Mouse (Mus musculus): ENCODE measurements around the gene Plod1. TPM values are rescaled to one million over a fixed set of nuclear protein-coding genes. Genes with fewer than 3 reads are reported as not detected.

Gene Plod1
- 41.6 and 45.5 TPM in 2 replicates for polyA plus RNA-seq (2015; fragmentation: Nextera tagmentation; extraction: Ambion mirVana)

DNA sequence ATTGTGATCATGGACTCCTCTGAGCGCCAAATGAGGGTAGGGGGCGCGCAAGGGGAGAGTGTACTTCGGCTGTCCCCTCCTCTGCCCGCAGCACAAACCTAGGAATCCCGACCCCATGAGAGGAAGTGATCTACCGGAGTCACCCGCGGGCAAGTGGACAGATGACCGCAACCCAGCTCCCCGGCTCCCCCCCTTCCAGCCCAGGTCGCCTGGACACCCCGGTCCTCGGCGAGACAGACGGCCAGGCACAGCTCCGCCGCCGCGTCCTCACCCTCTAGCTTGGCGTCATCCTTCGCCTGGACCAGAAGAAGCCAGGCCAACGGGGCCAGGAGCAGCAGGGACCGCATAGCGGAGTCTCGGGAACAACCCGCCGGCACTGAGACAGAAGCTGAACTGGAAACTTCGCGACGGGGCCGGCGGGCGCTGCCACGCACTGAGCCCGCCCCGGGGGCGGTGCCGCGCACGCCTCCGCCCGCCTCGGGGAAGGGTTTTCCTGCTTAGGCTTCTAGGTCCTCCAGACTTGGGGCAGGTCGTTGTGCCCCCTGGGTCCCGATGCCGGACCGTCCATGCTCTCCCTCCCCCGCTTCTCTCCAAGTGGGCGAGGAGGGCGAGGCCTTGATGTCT lies at the start of gene Plod1:
Plod1 (minus strand) TSS at position 437 of the 624 bp plus-strand sequence.

DNA sequence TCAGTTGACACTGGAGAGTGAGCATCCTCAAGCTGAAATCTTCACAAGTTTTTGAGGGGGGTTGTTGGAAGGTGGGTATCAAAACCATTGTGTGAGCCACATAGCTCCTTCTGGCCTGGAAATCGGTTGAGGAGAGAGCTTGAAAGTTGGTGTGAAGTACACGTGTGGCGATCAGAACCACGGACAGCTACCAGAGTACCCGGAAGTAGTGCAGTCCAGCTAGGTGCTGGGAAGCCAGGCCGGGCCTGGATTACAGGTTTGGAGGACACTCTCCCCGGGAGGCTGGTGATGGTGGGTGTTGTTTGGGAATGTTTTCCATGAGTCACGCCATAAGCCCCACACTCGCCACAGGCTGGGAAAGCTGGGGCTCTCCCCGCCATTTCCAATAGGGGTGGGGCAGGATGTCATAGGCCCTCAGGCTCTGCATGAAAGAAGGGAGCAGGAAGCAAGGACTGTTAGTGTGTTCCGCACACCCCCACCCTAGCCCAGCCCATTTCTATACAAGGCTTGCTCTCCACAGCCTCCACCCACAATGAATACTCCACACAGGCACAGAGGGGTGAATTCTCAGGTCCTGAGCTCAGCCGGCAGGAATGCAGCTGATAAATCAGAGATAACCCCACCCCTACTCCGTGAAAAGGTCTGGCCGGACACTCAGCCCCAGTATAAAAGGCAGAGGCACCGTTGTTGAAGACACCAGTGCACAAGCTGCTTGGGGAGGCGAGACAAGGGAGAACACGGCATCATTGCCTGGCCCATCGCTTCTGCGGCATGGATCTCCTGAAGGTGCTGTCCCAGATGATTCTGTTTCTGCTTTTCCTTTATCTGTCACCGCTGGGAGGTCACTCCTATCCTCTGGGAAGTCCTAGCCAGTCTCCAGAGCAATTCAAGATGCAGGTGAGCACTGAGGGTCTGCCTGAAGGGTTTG lies 48.9 kb upstream of the Plod1 start, which contains the start of gene Nppb:
Nppb (plus strand) TSS at position 584 of the 928 bp plus-strand sequence.

DNA sequence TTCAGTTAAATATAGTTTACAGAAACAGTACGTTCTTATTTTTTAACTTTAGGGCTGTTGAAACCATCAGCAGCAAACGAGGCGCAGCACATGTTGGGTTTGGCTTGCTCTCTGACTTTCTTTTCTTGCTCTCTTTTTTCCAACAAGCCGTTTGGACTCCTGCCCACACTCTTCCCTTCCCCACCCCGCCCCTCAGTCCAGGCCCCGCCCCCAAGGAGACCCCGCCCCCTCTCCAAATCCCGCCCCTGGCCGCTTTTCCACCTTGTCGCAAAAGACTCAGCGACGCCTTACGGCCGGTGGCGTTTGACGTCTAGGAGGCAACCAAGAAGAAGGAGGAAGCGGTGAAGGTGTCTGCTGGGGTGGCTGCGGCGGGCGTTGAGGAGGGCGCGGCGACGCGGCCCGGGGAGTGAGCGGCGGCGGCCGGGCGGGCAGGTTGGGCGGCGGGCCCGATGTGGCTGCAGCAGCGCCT lies 4.0 kb upstream of the Plod1 start, which contains the start of gene 2510039O18Rik:
2510039O18Rik (plus strand) TSS at position 320 of the 469 bp plus-strand sequence.

GRCm38 (mm10) chr4:147904313-147905089 lies 32.1 kb downstream of the Plod1 start, which contains the start of gene Mfn2:
TSS of gene Mfn2 (minus strand) at chr4:147904704.

DNA sequence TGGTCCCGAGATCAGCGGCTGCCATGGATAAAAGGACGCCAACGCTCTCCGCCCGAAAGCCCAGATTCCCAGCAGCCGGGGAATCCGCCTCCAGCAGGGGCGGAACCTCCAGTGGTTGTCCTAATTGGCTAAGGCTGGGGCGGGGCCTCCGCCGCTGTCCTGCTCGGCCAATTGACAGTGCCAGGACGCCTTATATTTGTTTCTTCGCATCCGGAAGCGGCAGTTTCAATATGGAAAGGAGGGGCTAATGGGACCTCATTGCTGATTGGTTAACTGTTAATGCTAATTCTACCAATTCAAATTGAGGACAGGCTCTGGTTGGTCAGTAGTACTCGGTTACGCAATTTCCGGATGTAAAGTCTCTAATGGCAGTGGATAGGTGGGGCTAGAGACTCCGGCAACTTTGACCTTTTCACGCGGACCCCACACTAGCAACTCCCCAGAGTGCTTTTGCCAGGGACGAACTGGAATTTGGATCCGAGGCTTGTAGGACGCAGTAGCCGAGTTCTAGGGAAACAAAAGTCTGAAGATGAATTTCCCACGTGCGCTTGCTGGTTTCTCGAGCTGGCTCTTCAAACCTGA lies 68.0 kb downstream of the Plod1 start, which contains the start of the genes Miip and Fv1:
Miip (minus strand) TSS at position 367 of the 582 bp plus-strand sequence.
Fv1 (plus strand) TSS at position 530 of the 582 bp plus-strand sequence.

Other genes starting within 250 kb of the Plod1 start
- not detected in 2 replicates for gene Zfp534, start 234.2 kb downstream of the Plod1 start, polyA plus RNA-seq (2015; fragmentation: Nextera tagmentation; extraction: Ambion mirVana)
- 3.8 and 4.1 TPM in 2 replicates for gene Zfp984, start 127.0 kb downstream of the Plod1 start, polyA plus RNA-seq (2015; fragmentation: Nextera tagmentation; extraction: Ambion mirVana)
- 3.1 and 3.8 TPM in 2 replicates for gene Zfp933, start 88.4 kb downstream of the Plod1 start, polyA plus RNA-seq (2015; fragmentation: Nextera tagmentation; extraction: Ambion mirVana)
- gene Miip, start 68.0 kb downstream of the Plod1 start, polyA plus RNA-seq (2015; fragmentation: Nextera tagmentation; extraction: Ambion mirVana), result 11.6 and 14.5 TPM in 2 replicates
- gene Fv1, start 67.8 kb downstream of the Plod1 start, polyA plus RNA-seq (2015; fragmentation: Nextera tagmentation; extraction: Ambion mirVana), result 1.9 and 2.0 TPM in 2 replicates
- gene Mfn2, start 32.1 kb downstream of the Plod1 start, polyA plus RNA-seq (2015; fragmentation: Nextera tagmentation; extraction: Ambion mirVana), result 97.8 and 104 TPM in 2 replicates
- 10.1 and 13.6 TPM in 2 replicates for gene 2510039O18Rik, start 4.1 kb upstream of the Plod1 start, polyA plus RNA-seq (2015; fragmentation: Nextera tagmentation; extraction: Ambion mirVana)
- 0.26 TPM in 1 of 2 replicates, not detected in the other for gene Nppb, start 49.0 kb upstream of the Plod1 start, polyA plus RNA-seq (2015; fragmentation: Nextera tagmentation; extraction: Ambion mirVana)
- gene Nppa, start 64.0 kb upstream of the Plod1 start, polyA plus RNA-seq (2015; fragmentation: Nextera tagmentation; extraction: Ambion mirVana), result 0.22 and 1.4 TPM in 2 replicates
- gene Clcn6, start 102.1 kb upstream of the Plod1 start, polyA plus RNA-seq (2015; fragmentation: Nextera tagmentation; extraction: Ambion mirVana), result 3.4 and 3.5 TPM in 2 replicates
- gene Mthfr, start 102.3 kb upstream of the Plod1 start, polyA plus RNA-seq (2015; fragmentation: Nextera tagmentation; extraction: Ambion mirVana), result 13.2 and 14.2 TPM in 2 replicates
- gene Agtrap, start 151.3 kb upstream of the Plod1 start, polyA plus RNA-seq (2015; fragmentation: Nextera tagmentation; extraction: Ambion mirVana), result 18.8 and 22.3 TPM in 2 replicates
- gene Mad2l2, start 193.6 kb upstream of the Plod1 start, polyA plus RNA-seq (2015; fragmentation: Nextera tagmentation; extraction: Ambion mirVana), result 26.0 and 26.7 TPM in 2 replicates
- gene Draxin, start 193.9 kb upstream of the Plod1 start, polyA plus RNA-seq (2015; fragmentation: Nextera tagmentation; extraction: Ambion mirVana), result 0.03 and 0.04 TPM in 2 replicates
- 31.6 and 32.0 TPM in 2 replicates for gene Fbxo6, start 215.4 kb upstream of the Plod1 start, polyA plus RNA-seq (2015; fragmentation: Nextera tagmentation; extraction: Ambion mirVana)
- 0.54 and 0.95 TPM in 2 replicates for gene Fbxo44, start 223.7 kb upstream of the Plod1 start, polyA plus RNA-seq (2015; fragmentation: Nextera tagmentation; extraction: Ambion mirVana)
- 0.12 and 0.17 TPM in 2 replicates for gene Fbxo2, start 223.9 kb upstream of the Plod1 start, polyA plus RNA-seq (2015; fragmentation: Nextera tagmentation; extraction: Ambion mirVana)